Mouse (Mus musculus): ENCODE measurements around the gene Pabpc6. TPM values are rescaled to one million over a fixed set of nuclear protein-coding genes. Genes with fewer than 3 reads are reported as not detected.

Pabpc6 gene
- polyA plus RNA-seq, 1 experiment: not detected

GRCm38 (mm10) chr17:9632140-9632539, 37.4 kb downstream of the Pabpc6 start:
- 36% methylated on average over 5 of the region's 5 CpGs for WGBS
- no peaks in the 10 kb centered on the region for H3K4me1 ChIP-seq (ENCODE audit: control insufficient read depth, insufficient read depth, low read length)
- H3K4me3 ChIP-seq (replicated peaks; ENCODE audit: insufficient read depth, low read depth, low read length): no peak overlapping the region
- no peaks in the 10 kb centered on the region for H3K27me3 ChIP-seq (ENCODE audit: control insufficient read depth, insufficient read depth, low read length)
- TF ChIP-seq POLR2A (IDR thresholded peaks at IDR 0.05; ENCODE audit: borderline replicate concordance, insufficient read depth, low read length) (no peak), CTCF (IDR thresholded peaks at IDR 0.05; ENCODE audit: borderline replicate concordance, insufficient read depth, low read depth, low read length) (no peak)
- peak in 1 of 2 experiments; percentile 32 for DNase-seq
- H3K27ac ChIP-seq (ENCODE audit: insufficient read depth, low read length): no peak overlapping the region

GRCm38 (mm10) chr17:9631081-9631480, 38.4 kb downstream of the Pabpc6 start:
- no peak overlapping the region for H3K4me3 ChIP-seq (replicated peaks; ENCODE audit: insufficient read depth, low read depth, low read length)
- peak in 1 of 2 experiments; percentile 4 for DNase-seq
- WGBS: 82% methylated on average over 1 of the region's 1 CpGs
- no peaks in the 10 kb centered on the region for H3K27me3 ChIP-seq (ENCODE audit: control insufficient read depth, insufficient read depth, low read length)
- H3K27ac ChIP-seq (ENCODE audit: insufficient read depth, low read length): no peak overlapping the region
- no peak for TF ChIP-seq CTCF (IDR thresholded peaks at IDR 0.05; ENCODE audit: borderline replicate concordance, insufficient read depth, low read depth, low read length)
- TF ChIP-seq POLR2A (IDR thresholded peaks at IDR 0.05; ENCODE audit: borderline replicate concordance, insufficient read depth, low read length): no peak
- no peaks in the 10 kb centered on the region for H3K4me1 ChIP-seq (ENCODE audit: control insufficient read depth, insufficient read depth, low read length)

GRCm38 (mm10) chr17:9627011-9627410, 42.5 kb downstream of the Pabpc6 start:
- no peak for TF ChIP-seq POLR2A (IDR thresholded peaks at IDR 0.05; ENCODE audit: borderline replicate concordance, insufficient read depth, low read length)
- TF ChIP-seq CTCF (IDR thresholded peaks at IDR 0.05; ENCODE audit: borderline replicate concordance, insufficient read depth, low read depth, low read length): no peak
- no peak overlapping the region for H3K4me3 ChIP-seq (replicated peaks; ENCODE audit: insufficient read depth, low read depth, low read length)
- no peaks in the 10 kb centered on the region for H3K27me3 ChIP-seq (ENCODE audit: control insufficient read depth, insufficient read depth, low read length)
- H3K4me1 ChIP-seq (ENCODE audit: control insufficient read depth, insufficient read depth, low read length): no peaks in the 10 kb centered on the region
- H3K27ac ChIP-seq (ENCODE audit: insufficient read depth, low read length): no peak overlapping the region
- DNase-seq: no peak

Other genes with a start within 250 kb of the Pabpc6 start
- gene Gm17728, start 247.7 kb downstream of the Pabpc6 start, polyA plus RNA-seq (2012; rRNA removed): not detected in 2 replicates

All from cerebellum, adult 2 months (tissue).